Mouse (Mus musculus) spleen, postnatal 14 days (tissue): Measurements from ENCODE around the gene Rftn2.

ENCODE experiments used
- DNase-seq, 2 experiments: peaks; one replicate each; pipeline ENCODE4 v3.0.0; 2021 to 2022; ENCODE audit warnings: low spot score in 2 of 2

Rftn2 gene

DNA sequence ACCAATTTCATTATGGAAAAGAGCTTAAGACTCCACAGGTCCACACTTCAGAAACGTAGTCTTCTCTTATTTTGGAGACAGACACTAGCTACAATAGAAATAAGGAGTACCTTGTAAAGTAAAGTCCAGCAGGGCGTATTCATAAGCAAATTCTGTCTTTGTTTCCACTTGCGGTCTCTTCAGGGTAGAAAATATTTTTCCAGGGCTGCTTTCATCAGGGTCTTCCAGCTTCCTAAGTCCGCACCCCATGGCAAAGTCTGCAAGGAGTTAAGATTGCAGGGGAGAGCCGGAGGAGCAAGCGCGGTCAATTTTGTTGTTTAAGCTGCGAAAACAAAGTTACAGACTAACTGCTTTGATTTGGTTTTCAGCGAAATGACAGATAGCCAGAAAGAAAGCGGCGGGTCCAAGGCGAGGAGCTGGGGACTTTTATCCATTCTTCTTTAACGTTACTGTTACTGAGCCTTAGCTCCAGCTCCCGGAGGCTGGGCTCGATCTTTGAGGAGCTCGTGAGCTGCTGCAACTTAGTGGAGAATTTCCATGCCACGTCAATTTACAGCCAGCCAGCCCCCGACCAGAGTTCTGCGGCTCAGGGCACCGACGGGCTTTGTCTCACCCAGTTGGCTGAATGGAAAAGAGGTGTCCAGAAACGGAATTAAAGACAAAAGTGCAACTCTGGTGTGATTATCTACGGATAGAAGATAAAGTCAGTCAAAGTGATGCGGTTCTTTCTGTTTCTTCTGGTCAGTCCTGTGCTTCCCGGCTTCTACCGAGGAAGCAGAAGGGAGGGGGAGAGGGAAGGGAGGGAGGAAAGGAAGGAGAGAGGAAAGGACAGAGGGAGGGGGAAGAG, at the start of gene Rftn2:
Gene Rftn2, minus strand, starts transcription at position 772 of the 847 bp plus-strand sequence.
- no peak for DNase-seq

DNA sequence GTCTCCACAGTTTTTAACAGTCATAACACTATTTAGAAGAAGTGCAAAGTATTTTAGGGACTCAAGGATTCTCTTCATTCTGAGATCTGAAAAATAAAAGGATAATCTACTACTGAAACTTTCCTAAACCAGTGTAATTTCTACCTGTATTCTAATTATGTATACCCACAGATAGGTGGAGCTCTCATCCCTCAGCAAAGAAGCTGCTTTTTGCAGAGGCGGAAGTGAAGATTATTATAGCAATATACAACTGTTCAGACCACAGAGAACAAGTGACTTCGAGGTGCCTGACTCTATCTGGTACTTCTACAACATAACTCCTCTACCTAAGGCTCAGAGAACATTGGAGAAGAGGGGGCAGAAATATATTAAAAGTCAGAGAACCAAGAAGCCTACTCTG, 38.9 kb upstream of the Rftn2 start:
- no peak for DNase-seq

DNA sequence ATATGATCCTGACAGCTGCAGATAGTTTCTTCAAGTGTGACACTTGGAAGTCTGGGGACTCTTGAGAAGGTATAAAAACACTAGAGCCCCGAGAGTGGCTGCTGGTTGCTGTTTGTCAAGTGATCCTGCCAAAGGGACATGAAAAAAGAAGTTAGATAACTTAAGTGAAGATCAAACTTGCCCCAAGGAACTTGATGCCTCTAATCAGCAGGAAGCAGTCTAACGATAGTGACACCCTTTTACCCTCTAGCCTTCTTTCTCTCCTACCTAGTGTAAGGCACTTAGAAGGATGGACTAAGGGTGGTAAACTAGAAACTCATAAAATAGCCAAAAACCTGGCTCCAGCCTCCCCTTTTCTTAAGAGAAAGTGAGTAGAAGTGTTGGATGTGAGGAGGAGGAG, 37.8 kb upstream of the Rftn2 start:
- DNase-seq: no peak

DNA sequence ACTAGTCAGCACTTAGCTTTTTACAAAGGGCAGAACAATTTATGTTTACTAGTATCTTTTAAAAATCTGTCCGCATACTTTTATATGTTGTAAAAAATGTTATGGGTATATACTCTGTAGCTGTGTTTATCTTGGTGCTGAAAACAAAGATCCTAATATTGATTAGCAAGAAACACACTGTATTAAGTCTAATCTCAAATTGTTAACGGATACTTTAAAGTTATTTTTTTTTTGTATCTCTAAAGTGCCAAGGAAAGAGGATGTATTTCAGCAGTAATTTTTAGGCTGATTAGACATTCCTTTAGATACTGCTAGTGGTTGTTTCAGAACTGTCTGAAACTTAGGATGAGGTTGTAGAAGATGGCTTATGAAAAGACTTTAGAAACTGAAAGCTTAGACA, 19.8 kb upstream of the Rftn2 start:
- DNase-seq: no peak

DNA sequence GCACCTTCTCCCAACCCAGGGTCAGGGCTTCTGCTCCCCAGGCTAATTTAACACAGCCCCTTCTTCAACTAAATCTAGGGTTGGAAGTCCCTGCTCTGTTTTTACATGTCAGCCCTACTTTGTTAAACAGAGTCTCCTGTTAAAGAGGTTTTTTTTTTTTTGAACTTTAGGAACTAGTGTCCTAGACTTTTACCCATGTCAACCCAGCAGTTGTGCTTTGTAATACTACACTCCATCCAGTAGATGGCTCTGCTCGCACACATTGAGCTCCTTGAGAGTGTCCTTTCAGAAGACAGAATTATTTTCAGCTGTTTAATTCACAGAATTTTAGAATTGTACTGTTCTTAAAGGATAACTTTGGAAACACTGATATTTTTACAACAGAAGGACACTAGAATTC, 12.7 kb upstream of the Rftn2 start:
- DNase-seq: peak in 1 of 2 experiments; percentile 21

DNA sequence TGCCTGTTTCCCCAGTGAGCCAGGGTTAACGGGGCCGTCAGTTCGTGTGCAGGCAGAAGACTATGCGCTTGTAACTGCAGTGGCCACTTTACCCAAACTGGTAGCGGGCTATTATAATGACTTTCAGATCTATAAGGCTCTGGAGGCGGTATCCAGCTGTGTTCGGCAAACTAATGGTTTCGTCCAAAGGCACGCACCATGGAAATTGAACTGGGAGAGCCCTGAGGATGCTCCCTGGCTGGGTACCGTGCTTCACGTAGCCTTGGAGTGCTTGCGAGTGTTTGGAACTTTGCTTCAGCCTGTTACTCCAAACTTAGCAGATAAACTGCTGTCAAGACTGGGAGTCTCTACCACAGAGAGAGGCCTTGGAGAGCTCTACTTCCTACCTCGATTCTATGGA, 11.9 kb upstream of the Rftn2 start:
- no peak for DNase-seq

DNA sequence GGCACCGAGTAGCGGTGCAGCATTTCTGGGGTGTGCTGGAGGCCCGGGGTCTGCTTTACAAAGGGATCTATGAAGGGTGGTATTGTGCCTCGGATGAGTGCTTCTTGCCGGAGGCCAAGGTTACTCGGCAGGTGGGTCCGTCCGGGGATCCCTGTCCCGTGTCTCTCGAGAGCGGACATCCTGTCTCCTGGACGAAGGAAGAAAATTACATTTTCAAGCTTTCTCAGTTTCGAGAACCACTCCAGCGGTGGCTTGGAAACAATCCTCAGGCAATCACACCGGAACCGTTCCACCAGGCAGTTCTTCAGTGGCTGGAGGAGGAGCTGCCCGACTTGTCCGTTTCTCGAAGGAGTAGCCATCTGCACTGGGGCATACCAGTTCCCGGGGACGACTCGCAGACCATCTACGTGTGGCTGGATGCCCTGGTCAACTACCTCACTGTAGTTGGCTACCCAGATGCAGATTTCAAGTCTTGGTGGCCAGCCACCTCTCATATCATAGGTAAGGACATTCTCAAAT, 11.1 kb upstream of the Rftn2 start:
- peak in 1 of 2 experiments; percentile 19 for DNase-seq

DNA sequence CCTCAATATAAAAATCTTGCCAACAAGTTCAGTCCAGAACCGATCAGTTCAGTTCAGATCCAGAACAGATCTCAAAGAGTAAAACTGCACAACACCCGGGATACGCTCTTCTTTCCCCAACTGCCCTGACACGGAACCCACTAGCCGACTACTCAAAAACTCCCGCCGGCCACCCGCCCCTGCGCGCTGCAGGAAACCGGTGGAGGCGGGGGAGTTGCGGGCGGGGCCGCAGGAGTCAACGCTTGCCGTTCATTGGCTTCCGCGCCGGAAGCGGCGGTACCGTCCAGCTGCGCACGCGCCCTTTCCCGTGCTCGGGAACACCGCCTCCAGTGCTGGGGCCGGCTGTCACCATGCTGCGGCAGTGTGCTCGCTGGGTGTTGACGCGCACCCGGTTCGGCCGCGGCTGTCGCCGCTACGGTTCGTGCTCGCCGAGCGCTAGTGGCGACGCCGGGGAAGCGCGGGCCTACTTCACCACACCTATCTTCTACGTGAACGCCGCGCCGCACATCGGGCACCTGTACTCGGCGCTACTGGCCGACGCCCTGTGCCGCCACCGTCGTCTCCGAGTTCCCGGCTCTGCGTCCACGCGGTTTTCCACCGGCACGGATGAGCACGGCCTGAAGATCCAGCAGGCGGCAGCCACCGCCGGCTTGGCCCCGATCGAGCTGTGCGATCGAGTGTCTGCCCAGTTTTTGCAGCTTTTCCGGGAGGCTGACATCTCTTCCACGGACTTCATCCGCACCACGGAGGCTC, 10.5 kb upstream of the Rftn2 start, which contains the start of gene Mars2:
Gene Mars2, plus strand, starts transcription at position 288 of the 753 bp plus-strand sequence.
- DNase-seq: peak; percentile 90 to 93

DNA sequence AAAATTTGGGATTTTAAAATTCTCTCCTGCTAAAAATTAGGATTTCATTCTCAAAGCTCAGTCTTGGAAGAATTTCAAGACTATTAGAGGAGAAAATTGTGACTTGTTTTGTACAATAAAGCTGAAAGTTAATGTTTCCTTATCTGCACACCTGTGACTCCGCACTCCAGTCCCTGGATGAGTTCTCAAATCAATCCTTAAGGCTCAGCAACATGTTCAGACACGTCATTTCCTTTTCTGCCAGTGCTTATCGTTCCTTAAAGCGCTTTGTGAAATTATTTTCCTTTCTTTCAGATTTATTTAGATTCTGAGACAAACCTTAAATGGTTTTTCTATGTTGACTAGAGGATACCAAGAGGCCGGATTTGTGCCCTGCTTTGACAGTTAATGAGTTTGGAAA, 9.9 kb upstream of the Rftn2 start:
- no peak for DNase-seq

DNA sequence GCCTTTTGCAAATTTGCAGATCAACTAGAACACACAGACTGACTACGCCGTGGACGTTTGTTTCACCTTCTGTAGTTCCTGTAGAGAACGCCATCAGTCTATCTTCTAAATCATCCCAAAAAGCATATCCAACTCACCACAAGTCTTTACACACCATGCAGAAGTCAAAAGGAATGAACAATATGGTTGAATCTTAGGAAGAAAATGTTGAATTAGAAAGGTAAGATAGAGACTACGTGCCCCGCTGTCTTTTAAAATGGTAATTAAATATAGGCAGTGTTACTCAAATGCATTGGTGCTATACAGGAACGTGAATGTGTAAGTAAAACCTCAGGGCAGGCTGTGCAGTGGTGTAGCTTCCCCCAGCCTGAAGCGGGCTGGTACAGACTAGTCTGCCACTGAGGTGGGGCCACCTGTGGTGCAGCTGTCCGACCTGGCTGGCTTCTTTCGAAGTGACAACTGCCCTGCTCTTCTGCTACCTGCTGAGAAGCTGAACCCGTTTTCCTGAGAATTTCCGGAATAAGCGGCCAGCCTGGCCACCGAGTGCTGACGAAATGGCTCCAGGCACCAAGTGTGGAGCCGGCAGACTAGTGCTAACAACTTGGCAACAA, 8.4 kb upstream of the Rftn2 start:
- no peak for DNase-seq

DNA sequence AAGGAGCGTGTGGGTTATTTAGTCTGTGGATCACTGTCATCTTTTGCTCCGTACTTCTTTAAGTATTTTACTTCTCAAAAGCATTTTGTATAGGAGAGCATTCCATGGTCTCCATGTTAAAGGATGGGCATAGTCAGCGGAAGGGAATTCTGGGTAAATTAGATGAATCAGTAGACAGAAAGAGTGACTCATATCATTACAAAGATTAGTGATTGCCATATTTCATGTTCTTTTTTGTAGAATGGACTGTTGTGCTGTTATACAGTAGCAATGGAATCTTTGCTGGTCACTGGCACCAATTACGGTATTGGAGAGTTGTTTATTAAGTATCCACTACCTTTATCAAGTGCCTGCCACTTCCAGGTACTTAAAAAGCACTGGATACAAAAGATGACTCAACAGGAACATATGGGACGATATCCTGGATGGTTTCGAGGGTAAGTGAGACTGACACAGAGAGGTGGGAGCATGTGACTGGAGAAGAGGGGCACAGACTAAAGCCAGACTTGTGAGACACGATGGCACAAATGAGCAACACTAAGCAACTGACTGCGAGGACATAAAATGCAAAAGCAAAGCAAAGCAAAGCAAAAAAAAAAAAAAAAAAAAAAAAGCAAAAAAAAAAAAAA, 1.8 kb upstream of the Rftn2 start:
- no peak for DNase-seq

DNA sequence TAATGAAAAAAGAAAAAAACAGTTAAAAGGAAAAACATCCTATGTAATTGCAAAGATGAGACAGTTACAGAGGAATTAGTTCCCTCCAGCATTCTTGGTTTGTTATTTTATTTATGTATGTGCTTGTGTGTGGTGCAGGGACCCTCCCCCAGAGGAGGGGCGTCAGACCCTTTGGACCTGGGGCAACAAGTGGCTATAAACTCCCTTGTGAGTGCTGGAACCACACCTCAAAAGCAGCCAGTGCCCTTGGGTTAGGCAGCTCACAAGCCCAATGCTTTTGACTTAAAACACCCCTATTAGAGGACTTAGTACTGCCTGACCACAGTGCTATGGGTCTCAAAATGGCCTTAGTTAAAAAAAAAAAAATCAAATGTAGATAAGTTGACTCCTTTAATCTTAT, 794 bp upstream of the Rftn2 start:
- DNase-seq: no peak

DNA sequence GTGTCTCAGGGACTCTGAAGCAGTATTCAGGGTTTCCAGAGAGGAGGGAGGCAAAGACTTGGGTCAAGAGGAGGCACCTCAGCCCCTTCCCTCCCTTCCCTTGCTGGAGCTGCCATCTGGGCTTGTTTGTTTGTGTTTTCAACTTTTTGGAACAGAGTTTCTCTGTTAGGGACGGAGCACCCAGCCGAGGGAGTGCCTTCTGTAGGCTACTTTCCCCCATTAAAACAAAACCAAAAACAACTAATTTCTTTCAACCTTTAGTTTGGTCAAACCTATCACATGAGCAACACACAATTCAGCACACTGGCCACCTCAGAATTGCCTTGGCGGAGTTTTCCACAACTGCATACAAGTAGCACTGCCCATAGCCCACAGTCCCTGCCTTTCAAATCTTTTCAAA, 1.2 kb downstream of the Rftn2 start:
- DNase-seq: no peak

DNA sequence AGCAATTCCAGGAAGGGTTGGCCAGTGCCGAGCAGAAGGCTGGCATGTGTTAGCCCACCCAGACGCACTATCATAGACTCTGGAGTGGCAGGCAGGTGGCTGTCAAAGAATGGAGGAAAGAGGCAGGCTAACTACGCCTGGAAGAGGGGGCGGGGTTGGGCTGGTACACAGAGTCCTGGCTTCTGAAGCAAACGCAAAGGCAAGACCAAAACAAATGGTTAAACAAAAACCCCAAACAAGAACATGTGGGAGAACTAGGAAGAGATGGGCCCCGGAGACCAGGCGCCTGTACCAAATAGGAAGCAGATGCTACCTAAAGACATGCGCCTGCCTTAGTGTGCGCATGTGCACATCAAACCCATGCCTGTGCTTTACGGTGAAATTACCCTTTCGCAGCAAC, 2.5 kb downstream of the Rftn2 start:
- DNase-seq: no peak

DNA sequence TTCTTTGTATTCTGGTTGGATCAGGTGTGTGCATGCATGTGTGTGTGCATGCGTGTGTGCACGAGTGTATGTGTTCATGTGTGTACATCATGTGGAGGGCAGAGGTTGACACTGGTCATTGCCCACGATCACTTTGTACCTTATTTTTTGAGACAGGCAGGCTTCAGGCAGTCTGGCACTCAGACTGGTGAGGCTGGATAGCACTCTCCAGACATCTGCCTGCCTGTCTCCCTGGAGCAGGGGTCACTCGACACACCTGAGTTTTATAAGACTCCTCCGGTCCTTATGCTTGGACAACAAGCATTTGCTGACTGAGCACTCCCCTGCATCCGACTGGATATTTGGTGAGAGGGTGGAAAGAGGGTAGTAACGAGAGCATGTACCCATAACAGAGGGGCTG, 3.6 kb downstream of the Rftn2 start:
- no peak for DNase-seq

DNA sequence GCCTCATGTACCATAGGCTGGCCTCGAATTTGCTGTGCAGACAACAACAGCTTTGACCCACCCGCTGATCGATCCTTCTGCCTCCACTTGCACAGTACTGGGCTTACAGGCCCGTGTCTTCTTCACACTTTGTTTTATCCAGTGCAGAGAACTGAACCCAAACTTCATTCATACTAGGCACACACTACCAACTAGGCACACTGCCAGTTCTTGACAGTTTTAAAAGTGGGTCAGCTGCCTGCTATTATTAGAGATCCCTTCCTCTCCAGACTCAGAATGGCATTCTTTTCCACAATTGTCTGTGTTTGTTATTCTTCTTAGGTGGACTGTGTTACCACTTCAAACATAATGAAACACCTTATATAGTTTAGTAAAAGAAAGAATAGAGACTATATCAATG, 5.2 kb downstream of the Rftn2 start:
- no peak for DNase-seq

DNA sequence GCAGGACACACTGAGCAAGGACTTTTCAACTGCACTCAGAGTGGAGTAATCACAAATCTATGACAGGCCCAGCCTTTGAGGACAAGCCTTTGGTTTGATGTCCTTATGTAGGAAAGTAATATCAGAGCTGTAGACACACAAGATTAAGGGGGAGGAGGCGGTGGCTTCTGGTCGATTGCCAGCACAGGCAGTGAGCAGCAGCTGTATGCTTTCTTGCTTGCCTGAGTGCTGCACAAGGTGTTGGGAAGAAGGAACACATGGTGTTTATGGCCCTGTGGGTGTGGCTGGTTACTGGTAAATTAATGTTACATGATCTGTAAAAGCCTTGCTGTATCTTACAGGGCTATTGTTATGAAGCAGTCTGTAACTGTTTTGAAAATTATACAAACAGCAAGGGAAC, 9.4 kb downstream of the Rftn2 start:
- no peak for DNase-seq

DNA sequence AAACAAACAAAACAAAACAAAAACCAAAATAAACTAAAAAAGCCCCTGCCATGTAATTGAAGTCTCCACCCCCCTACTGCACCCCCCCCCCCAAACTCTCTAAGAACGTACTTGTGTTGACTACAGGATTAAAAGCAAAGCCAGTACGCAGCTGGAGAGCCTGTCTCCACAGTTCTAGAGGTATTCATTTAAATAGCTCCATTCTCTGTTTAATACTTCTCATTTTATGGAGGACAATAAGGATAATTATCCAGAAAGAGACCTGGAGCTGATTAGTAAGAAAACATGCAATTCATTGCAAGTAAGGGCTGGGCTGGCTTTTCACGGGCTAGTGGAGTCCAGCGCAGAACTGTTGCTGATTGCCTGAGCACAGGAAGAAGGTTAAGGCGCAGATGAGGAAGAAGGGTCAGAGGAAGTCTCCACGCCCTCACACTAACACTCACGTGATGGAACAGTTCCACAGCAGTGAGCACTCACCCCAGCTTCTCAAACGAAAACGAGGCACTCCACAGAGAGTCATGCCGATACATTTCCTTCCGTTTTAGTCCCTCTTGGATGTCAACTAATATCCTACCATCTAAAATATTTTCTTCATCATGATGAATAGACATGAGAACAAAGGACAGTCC, 11.3 kb downstream of the Rftn2 start:
- DNase-seq: peak; percentile 35 to 55

DNA sequence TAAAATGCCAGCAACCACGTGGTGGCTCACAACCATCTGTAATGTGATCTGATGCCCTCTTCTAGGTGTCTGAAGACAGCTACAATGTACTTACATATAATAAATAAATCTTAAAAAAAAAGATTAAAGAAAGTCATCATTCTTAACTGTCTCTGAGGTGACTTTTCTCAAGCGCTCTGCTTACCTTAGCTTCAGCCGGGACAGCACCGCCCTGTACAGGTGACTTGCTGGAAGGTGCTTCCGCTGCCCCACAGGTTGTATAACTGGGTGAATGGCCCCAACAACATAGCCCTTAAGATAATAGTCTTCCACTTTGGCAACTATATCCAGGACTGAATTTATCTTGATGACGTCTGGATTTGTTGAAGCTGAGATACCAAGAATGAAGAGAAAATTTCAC, 12.6 kb downstream of the Rftn2 start:
- no peak for DNase-seq

DNA sequence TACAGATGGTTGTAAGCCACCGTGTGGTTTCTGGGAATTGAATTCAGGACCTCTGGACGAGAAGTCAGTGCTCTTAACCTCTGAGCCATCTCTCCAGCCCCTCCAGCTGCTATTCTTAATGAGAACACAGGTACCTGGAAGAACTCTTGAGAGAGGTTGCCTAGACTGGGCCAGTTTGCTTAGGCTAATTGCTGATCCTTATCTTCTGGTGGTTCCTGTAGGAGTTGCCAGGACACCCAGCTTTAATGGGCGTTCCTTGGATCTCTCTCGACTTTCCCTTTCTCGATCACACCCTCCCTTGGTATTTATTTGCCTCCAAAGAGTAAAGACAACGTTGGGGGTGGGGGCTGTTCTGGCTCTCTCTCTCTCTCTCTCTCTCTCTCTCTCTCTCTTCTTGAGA, 13.1 kb downstream of the Rftn2 start:
- DNase-seq: no peak

DNA sequence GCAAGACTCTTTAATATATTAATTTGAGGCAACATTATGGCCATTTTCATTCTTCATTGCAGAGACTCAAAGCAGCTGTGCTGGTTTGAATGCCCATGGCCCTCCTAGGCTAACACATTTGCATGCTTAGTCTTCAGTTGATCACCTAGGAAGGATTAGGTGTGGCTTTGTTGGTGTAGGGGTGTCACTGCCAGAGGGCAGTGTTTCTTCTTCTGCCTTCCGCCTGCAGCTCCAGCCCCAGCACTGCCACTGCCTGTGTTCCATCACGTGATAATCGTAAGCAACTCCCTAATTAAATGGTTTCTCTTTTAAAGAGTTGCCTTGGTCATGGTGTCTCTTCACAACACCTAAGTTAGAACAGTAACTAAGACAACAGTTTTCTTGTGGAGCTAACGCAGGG, 13.8 kb downstream of the Rftn2 start:
- no peak for DNase-seq

DNA sequence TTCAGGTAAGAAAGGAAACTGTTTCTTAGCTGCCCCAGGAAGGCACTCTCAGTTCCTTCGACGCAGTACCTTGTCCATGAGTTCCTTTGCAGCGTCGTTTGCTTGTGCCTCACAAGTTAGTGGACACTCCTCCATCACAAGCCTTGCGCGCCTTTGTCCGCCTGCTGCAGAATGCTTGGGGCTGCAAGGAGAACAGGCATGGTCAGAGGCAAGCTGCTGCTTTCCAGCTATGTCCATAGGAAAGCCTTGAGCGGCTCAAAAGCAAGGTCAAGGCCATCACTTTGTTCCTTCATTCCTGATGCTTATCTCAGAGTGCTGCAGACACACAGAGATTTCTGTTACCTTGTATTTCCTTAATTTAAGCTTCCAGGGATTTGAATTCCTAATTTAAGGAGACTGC, 15.5 kb downstream of the Rftn2 start:
- DNase-seq: no peak
